10 mouse cellular contexts compared by ENCODE assay signal in genomic region chr3:96486828-96487559, GRCm38 (mm10). TPM values are rescaled to one million over a fixed set of nuclear protein-coding genes. Genes with fewer than 3 reads are reported as not detected.
DNase-seq lines count a peak whose midpoint lies in the region; ATAC-seq and TF ChIP-seq lines count a peak whose summit lies in the region.
"Not testable (repeated sequence)": the region's sequence is repeated elsewhere in the genome, so short reads cannot be mapped to it uniquely, and the experiment has no call there.
"Had no signal": no experiment of that assay in that cellular context is flagged by ENCODE, and none has a peak within 500 bp of the region (broad histone marks: within the 10 kb centered on the region; RNA-seq: fewer than 3 reads in every experiment).

No protein-coding gene starts in this region.

- not testable (repeated sequence) for TF ChIP-seq CTCF in bone marrow macrophage, adult 2 months (IDR thresholded peaks at IDR 0.05; ENCODE audit: low read depth, low read length)

- H3K4me2 ChIP-seq in heart, embryonic 12.5 days, result peak overlapping the region; percentile 69
- H3K4me2 ChIP-seq in limb, embryonic 14.5 days (replicated peaks; ENCODE audit: low read depth, low read length, severe bottlenecking), result peak overlapping the region; percentile 69
- peak overlapping the region; percentile 53 for H3K4me2 ChIP-seq in neural tube, embryonic 12.5 days (replicated peaks)

- H3K27ac ChIP-seq in bone marrow macrophage, adult 2 months (ENCODE audit: insufficient read depth, low read depth, low read length); limb, embryonic 14.5 days (replicated peaks; ENCODE audit: low read depth, low read length); neural tube, embryonic 12.5 days: not testable (repeated sequence)
- H3K27ac ChIP-seq in heart, embryonic 12.5 days (ENCODE audit: poor library complexity, severe bottlenecking), result peak overlapping the region; percentile 98

- ATAC-seq in erythroid progenitor cell, adult 5-6 weeks (replicated peaks; ENCODE audit: low FRiP score, poor library complexity, severe bottlenecking), result peak; percentile 80
- peak; percentile 88 for ATAC-seq in heart, embryonic 12.5 days (ENCODE audit: insufficient number of reproducible peaks, low FRiP score)
- ATAC-seq in inflammation-experienced regulatory T-cells, adult 6 months, result peak; percentile 51
- peak; percentile 75 for ATAC-seq in limb, embryonic 14.5 days (ENCODE audit: low FRiP score, low read depth)
- ATAC-seq in megakaryocyte, adult 5-6 weeks (ENCODE audit: poor library complexity, severe bottlenecking), result peak; percentile 67
- ATAC-seq in neural tube, embryonic 12.5 days (ENCODE audit: low FRiP score, low read depth), result peak; percentile 73

- peak overlapping the region; percentile 65 for H3K9ac ChIP-seq in heart, embryonic 12.5 days
- H3K9ac ChIP-seq in limb, embryonic 14.5 days (ENCODE audit: low read depth, low read length, severe bottlenecking); neural tube, embryonic 12.5 days: not testable (repeated sequence)

- DNase-seq in limb, embryonic 14.5 days (ENCODE audit: low spot score), result not testable (repeated sequence)
- DNase-seq in thymus, postnatal 0 days (ENCODE audit: low spot score), result peak; percentile 50

- not testable (repeated sequence) for H3K4me1 ChIP-seq in bone marrow macrophage, adult 2 months (ENCODE audit: control insufficient read depth, insufficient read depth, low read length); limb, embryonic 14.5 days (ENCODE audit: control insufficient read depth, insufficient read depth, low read length); neural tube, embryonic 12.5 days
- peaks cover 15% of the 10 kb centered on the region for H3K4me1 ChIP-seq in heart, embryonic 12.5 days (replicated peaks)

- peak overlapping the region; percentile 47; the same call in 1 of the 2 replicates for H3K4me3 ChIP-seq in bone marrow macrophage, adult 2 months (ENCODE audit: insufficient read depth, low read length)
- peak overlapping the region; percentile 31 for H3K4me3 ChIP-seq in heart, embryonic 12.5 days
- H3K4me3 ChIP-seq in limb, embryonic 14.5 days (replicated peaks; ENCODE audit: low read length), result peak overlapping the region; percentile 35
- not testable (repeated sequence) for H3K4me3 ChIP-seq in neural tube, embryonic 12.5 days

- TF ChIP-seq POLR2A in bone marrow macrophage, adult 2 months (IDR thresholded peaks at IDR 0.05; ENCODE audit: borderline replicate concordance, low read depth, low read length); limb, embryonic 14.5 days (IDR thresholded peaks at IDR 0.05; ENCODE audit: borderline replicate concordance, extremely low read depth, insufficient read depth, insufficient read length): not testable (repeated sequence)

- H3K9me3 ChIP-seq in heart, embryonic 12.5 days (replicated peaks); limb, embryonic 14.5 days (ENCODE audit: control insufficient read depth, low read length); neural tube, embryonic 12.5 days: not testable (repeated sequence)

- not testable (repeated sequence) for H3K27me3 ChIP-seq in heart, embryonic 12.5 days (replicated peaks); limb, embryonic 14.5 days (ENCODE audit: control insufficient read depth, insufficient read depth, low read length); neural tube, embryonic 12.5 days (replicated peaks)

- 11% methylated on average over 8 of the region's 38 CpGs for WGBS in heart, embryonic 12.5 days
- 15% methylated on average over 5 of the region's 38 CpGs for WGBS in limb, embryonic 14.5 days
- 11% methylated on average over 8 of the region's 38 CpGs for WGBS in neural tube, embryonic 12.5 days

- not testable (repeated sequence) for H3K36me3 ChIP-seq in heart, embryonic 12.5 days; limb, embryonic 14.5 days (ENCODE audit: control insufficient read depth, insufficient read depth, low read length); neural tube, embryonic 12.5 days

RNA-seq across cellular contexts. Expression of gene BC107364, which starts 34.9 kb away (rescaled TPM):
- polyA plus RNA-seq in bone marrow macrophage, adult 2 months (2012; ENCODE audit: insufficient read depth, insufficient read length, missing spikeins), result not detected in 2 replicates
- total RNA-seq in erythroid progenitor cell, adult 5-6 weeks (2015; ENCODE audit: low replicate concordance), result not detected in 2 replicates
- total RNA-seq in erythroid progenitor cell, adult 5-6 weeks (2017; ENCODE audit: low replicate concordance), result not detected in 2 replicates
- polyA plus RNA-seq in heart, embryonic 12.5 days (2016; fragmentation: Nextera tagmentation; extraction: Ambion mirVana), result 0.72 and 0.87 TPM in 2 replicates
- polyA plus RNA-seq in inflammation-experienced regulatory T-cells, adult 6 months (2017; shearing (Covaris generic)), result not detected
- polyA plus RNA-seq in limb, embryonic 14.5 days (2012; rRNA removed), result 0.10 TPM in 1 of 2 replicates, not detected in the other
- 0.40 TPM in 1 of 2 replicates, not detected in the other for polyA plus RNA-seq in limb, embryonic 14.5 days (2014; fragmentation: Nextera tagmentation; extraction: Ambion mirVana)
- not detected in 2 replicates for total RNA-seq in megakaryocyte, adult 5-6 weeks (2015)
- total RNA-seq in megakaryocyte, adult 5-6 weeks (2017), result not detected in 2 replicates
- not detected in 2 replicates for polyA plus RNA-seq in neural tube, embryonic 12.5 days (2016; fragmentation: Nextera tagmentation; extraction: Ambion mirVana)
- 0.46 and 0.55 TPM in 2 replicates for polyA plus RNA-seq in thymus, postnatal 0 days (2015; fragmentation: Nextera tagmentation; extraction: Ambion mirVana)
- total RNA-seq: gastrocnemius, postnatal 10 days; layer of hippocampus, postnatal 25 days had no signal

RNA-seq across cellular contexts. Expression of gene Hfe2, which starts 38.0 kb away (rescaled TPM):
- polyA plus RNA-seq in bone marrow macrophage, adult 2 months (2012; ENCODE audit: insufficient read depth, insufficient read length, missing spikeins), result not detected in 2 replicates
- not detected in 2 replicates for total RNA-seq in erythroid progenitor cell, adult 5-6 weeks (2015; ENCODE audit: low replicate concordance)
- total RNA-seq in erythroid progenitor cell, adult 5-6 weeks (2017; ENCODE audit: low replicate concordance), result not detected in 2 replicates
- 7.9 and 9.2 TPM in 2 replicates for polyA plus RNA-seq in heart, embryonic 12.5 days (2016; fragmentation: Nextera tagmentation; extraction: Ambion mirVana)
- polyA plus RNA-seq in inflammation-experienced regulatory T-cells, adult 6 months (2017; shearing (Covaris generic)), result not detected
- polyA plus RNA-seq in limb, embryonic 14.5 days (2012; rRNA removed), result 21.4 and 26.7 TPM in 2 replicates
- polyA plus RNA-seq in limb, embryonic 14.5 days (2014; fragmentation: Nextera tagmentation; extraction: Ambion mirVana), result 14.6 and 20.5 TPM in 2 replicates
- total RNA-seq in megakaryocyte, adult 5-6 weeks (2015), result not detected in 2 replicates
- not detected in 2 replicates for total RNA-seq in megakaryocyte, adult 5-6 weeks (2017)
- 1.9 and 2.7 TPM in 2 replicates for polyA plus RNA-seq in neural tube, embryonic 12.5 days (2016; fragmentation: Nextera tagmentation; extraction: Ambion mirVana)
- 0.13 and 0.18 TPM in 2 replicates for polyA plus RNA-seq in thymus, postnatal 0 days (2015; fragmentation: Nextera tagmentation; extraction: Ambion mirVana)
